Mouse (Mus musculus): Measurements from ENCODE around the gene Ezr. TPM values are rescaled to one million over a fixed set of nuclear protein-coding genes. Genes with fewer than 3 reads are reported as not detected.

Ezr gene
- total RNA-seq, 2 experiments from 2014 or later, result 24.0 to 24.9 TPM

DNA sequence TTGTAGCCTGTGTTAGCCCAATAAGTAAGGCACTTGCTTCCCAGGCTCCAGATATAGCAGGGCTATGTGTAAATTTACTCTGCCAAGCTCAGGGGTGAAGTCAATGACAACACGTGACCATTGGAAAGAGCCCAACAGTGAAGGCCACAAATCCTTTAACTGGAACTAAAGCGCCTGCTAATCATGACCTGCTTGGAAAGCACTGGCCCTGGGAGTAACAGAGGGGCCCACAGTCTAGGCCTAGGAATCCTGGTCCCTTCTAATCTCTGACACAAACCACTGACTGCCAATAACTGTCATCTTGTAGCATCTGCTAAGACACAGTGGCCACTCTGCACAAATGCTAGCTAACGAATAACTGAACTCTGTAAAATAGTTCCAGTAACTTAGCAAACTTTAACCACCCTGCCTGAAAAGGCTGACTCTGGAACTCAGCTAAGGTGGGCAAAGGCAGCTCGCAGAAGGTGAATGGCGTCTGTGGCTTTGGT, 14.2 kb downstream of the Ezr start:
- DNase-seq, result no peak

GRCm38 (mm10) chr17:6767771-6768170, 14.8 kb downstream of the Ezr start:
- DNase-seq, result no peak

GRCm38 (mm10) chr17:6766823-6767222, 15.8 kb downstream of the Ezr start:
- no peak for DNase-seq

DNA sequence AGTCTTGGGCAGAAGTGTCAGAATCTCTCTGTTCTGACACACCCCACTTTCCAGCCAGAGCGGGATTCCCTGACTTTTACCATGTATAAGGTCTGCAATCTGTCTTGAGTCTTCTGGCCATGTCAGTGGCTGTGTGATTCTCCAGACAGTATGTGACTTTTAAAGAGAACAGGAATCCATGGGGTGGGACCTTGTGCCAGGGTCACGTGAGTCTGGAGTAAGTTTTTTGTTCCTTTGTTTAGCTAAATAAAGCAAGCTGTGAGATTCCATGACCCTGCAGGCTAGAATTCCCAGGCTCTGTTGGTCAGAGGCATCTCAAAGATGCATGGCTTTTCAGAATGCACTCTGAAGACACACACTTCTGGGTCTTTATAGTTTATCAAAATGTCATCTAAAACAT, 16.7 kb downstream of the Ezr start:
- no peak for DNase-seq

- DNase-seq, result no peak
Observed at GRCm38 (mm10) chr17:6764730-6765129, 17.9 kb downstream of the Ezr start.

- DNase-seq, result no peak
Observed at GRCm38 (mm10) chr17:6764227-6764593, 18.4 kb downstream of the Ezr start.

- DNase-seq, result no peak
Observed at GRCm38 (mm10) chr17:6763513-6764226, 18.9 kb downstream of the Ezr start.

DNA sequence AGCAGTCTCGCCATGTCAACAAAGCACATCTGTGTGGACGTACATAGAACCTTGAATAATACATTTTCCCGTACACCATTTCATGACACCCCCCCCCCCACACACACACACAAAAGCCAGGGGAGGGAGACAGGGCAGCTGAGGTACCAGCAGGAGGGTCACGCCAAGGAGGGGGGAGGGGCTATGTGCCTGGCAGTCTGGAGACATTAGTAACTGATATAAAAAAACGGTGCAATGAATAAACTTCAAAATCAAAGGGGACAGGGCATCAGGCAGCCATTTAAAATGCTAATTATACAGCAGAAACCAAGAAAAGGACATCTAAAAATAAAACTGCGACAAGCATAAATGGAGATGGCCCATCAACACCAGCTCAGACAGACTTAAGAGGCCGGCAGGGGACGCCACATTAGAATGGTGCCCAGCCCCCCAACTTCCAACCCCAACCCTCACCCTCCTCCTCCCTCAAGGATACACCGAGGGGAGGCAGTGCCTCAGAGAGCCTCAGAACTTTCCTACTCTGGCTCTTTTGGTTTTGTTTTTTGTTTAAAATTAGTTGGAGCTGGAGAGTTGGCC, 22.8 kb downstream of the Ezr start:
- no peak for DNase-seq

DNA sequence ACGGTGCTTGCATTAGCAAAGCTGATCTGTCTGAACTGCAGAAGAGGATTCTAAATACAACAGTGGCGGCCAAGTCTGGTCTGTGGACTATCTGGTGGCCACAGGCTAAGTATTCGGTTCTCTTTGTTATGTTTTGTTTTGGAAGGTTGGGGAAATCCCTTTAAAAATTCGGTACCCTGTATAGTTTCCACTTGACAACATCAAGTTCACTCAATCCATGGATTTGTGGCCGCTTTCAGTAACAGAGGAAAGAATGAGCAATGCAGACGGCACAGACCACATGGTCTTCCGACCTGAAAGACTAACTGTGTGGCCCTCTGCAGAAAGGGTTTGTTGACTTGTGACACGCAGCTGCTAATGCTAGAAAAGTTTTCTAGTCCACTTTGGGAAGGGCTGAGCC, 23.7 kb downstream of the Ezr start:
- no peak for DNase-seq

- DNase-seq, result no peak
Observed at GRCm38 (mm10) chr17:6757902-6758301, 24.7 kb downstream of the Ezr start.

- no peak for DNase-seq
Observed at GRCm38 (mm10) chr17:6755873-6756272, 26.7 kb downstream of the Ezr start.

DNA sequence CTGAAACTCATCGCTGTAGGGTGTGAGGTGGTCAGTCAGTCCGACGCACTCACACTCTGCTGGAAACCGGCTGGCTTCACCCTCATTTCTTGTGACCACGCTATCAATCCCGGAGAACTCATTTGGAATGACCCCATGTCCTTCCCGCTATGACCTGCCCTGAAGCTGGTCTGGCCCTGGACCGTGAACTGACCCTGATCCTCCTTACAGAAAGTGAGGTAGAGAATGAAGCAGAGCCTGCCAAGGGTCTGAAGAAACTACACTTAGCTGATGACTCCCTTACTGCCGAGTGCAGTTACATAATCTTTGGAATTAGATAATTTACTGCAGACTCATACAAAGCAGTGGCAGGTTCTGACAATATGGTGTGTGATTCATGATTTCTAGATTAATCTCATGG, 27.4 kb downstream of the Ezr start:
- DNase-seq, result no peak

DNA sequence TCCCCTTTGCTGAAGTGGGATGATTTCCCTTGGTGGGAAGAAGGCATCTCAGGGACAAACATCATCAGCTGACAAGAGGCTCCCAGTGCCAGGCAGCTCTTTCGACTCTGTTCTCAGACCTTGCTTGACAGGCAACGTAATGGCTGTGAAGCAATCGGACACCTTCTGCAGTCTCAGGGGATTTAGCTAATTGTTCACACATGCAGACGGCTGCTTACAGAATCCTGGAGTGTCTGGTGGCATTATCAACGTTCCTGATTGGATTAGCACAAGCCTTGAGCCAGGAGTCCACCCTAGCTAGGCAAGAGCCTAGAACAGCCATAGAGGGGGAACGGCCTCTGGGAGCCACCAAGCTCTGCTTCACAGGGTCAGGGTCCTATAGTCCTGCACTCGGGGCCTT, 30.2 kb downstream of the Ezr start:
- DNase-seq, result no peak

- no peak for DNase-seq
Observed at GRCm38 (mm10) chr17:6751221-6751859, 31.2 kb downstream of the Ezr start.

DNA sequence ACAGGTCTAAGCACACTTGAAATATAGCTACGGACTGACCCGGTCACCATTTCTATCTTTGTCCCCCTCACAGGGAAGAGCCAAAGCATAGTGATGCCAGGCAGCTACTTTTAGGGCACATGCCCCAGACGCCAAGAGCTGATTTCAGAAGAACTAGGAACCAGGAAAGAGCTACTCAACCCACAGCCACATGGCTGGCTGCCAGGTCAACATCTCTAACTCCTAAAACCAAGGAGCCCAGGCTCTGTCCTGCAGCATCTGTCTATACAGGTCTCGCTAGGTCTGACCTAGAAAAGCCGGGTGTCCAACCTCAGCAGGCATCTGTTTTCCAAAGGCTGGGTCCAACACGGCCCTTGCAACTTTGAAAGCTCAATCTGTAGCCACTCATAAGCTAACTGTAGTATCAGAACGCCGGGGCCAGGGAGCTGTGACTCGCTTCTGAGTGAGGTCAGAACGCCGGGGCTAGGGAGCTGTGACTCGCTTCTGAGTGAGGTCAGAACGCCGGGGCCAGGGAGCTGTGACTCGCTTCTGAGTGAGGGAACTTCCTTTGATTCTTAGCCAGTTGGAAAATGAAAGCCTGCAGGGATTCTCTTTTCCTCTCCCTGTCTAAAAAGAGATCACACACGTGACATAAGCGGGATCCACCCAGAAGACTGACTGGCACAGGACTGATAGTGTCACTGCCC, 33.7 kb downstream of the Ezr start:
- peak; percentile 35 for DNase-seq

DNA sequence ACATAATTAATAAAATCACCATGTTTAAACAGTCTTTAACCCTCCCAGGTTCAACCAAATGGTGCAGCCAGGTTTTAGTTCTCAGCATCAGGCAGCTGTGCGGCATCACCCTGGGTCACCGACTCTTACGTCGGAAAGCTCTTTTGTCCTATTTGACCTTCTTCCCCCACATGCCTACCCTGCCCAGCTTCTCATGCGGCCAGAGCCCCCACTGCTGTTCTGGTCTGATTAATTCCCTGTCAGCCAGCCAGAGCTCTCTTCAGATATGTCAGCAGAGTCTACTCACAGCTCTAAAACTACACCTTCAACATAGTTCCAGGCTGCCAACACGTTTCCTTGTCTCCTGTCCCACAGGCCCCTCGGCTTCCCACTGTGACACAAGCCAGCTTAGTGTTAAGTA, 35.1 kb downstream of the Ezr start:
- no peak for DNase-seq

DNA sequence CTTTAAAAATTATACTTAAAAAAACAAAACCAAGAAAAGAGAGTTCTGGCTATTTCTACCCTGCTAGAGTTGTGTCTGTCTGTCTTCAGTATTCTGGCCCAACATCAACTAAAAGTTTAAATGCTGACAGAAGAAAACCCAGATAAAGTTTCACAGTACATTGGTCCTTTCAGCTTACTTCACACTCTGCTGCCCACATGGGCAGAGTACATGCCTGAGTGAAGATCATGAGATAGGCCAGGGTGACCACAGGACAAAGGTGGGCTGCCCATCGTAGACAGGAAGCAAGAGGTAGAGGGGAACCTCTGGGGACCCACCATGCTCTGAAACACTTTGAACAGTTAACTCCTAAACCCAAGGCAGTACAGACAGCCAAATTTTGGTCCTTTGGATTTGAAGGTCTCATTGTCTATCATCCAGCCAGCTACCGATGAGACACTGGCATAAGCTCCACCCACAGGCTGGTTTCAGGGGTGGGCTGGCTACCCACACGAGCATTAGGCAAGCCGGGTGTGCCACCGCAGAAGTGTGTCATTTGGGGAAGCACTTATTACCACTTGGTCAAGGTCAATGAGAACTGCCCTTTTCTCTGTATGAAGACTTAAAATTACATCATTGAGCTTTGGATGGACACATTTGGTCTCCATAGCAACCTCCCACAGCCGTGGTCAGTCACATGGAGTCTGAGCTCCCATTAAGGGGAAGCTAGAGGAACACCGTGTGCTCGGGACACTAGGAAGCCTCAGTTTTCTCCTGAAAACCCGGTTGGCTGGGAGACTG, 35.9 kb downstream of the Ezr start:
- DNase-seq, result no peak

GRCm38 (mm10) chr17:6745975-6746374, 36.6 kb downstream of the Ezr start:
- no peak for DNase-seq

GRCm38 (mm10) chr17:6745503-6745902, 37.1 kb downstream of the Ezr start:
- no peak for DNase-seq

GRCm38 (mm10) chr17:6744871-6745270, 37.7 kb downstream of the Ezr start:
- DNase-seq, result no peak

DNA sequence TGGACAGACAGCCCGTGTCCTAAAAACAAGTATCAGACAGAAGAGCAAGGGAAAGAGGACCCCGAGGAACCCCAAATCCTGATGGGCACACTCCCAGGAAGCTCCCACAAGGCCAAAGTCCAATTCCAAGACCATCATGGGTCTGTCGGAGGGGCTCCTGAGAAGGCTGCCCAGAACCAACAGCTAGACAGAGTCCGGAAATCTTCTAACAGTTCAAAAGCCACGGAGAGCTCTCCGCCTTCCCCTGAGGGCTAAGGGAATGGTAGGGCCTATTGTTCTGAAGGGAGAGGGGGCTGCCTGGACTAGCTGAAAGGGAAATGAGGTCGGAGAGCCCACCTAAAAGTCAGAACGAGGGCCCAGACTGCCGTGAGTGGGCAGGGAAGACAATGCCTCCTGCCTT, 38.2 kb downstream of the Ezr start:
- DNase-seq, result peak; percentile 1

GRCm38 (mm10) chr17:6743787-6744239, 38.8 kb downstream of the Ezr start:
- DNase-seq, result peak; percentile 2
